Mouse (Mus musculus) midbrain, embryonic 14.5 days (tissue): ENCODE measurements around the gene Slc48a1. TPM values are rescaled to one million over a fixed set of nuclear protein-coding genes. Genes with fewer than 3 reads are reported as not detected.

Experiments
- ATAC-seq: fragments of 200-750 bp; cut with Nextera tagmentation; 2 replicates; pipeline ENCODE4 v1.8.0; 2017; ENCODE audit warnings: moderate number of reproducible peaks, moderate library complexity; ENCODE audit not compliant: low FRiP score, low TSS enrichment
- DNase-seq: peaks from one replicate; pipeline ENCODE4 v3.0.0-alpha.2; 2015
- H3K27ac ChIP-seq: fragments of 300-500 bp; sonication (generic); replicated peaks from 2 replicates; pipeline ENCODE4 v1.5.1; 2014; ENCODE audit warnings: mild to moderate bottlenecking, low read depth, low read length, moderate library complexity
- H3K27me3 ChIP-seq: fragments of 300-500 bp; sonication (generic); 2 replicates; pipeline ENCODE4 v1.6.1; 2014; ENCODE audit warnings: low read length, control low read depth, mixed read lengths; ENCODE audit not compliant: control insufficient read depth, insufficient read depth
- H3K36me3 ChIP-seq: fragments of 300-500 bp; sonication (generic); 2 replicates; pipeline ENCODE4 v1.6.1; 2014; ENCODE audit warnings: low read length, control low read depth; ENCODE audit not compliant: control insufficient read depth, insufficient read depth
- H3K4me1 ChIP-seq: fragments of 300-500 bp; sonication (generic); 2 replicates; pipeline ENCODE4 v1.6.1; 2014; ENCODE audit warnings: mild to moderate bottlenecking, antibody characterized with exemption, low read length, control low read depth; ENCODE audit not compliant: control insufficient read depth, insufficient read depth
- H3K4me2 ChIP-seq: fragments of 300-500 bp; sonication (generic); 2 replicates; pipeline ENCODE4 v1.6.1; 2014; ENCODE audit warnings: mild to moderate bottlenecking, low read length, moderate library complexity
- H3K4me3 ChIP-seq: fragments of 300-500 bp; sonication (generic); replicated peaks from 2 replicates; pipeline ENCODE4 v1.5.1; 2014; ENCODE audit warnings: low read depth, low read length
- H3K9ac ChIP-seq: fragments of 300-500 bp; sonication (generic); replicated peaks from 2 replicates; pipeline ENCODE4 v1.6.1; 2014; ENCODE audit warnings: mild to moderate bottlenecking, low read length, moderate library complexity
- H3K9me3 ChIP-seq: fragments of 300-500 bp; sonication (generic); 2 replicates; pipeline ENCODE4 v1.6.1; 2016; ENCODE audit warnings: low read length, control low read depth, mixed read lengths; ENCODE audit not compliant: control insufficient read depth
- WGBS: fragments of 180-500 bp; shearing (Covaris S2); extraction: QIAGEN DNeasy Blood & Tissue Kit; methylation state at CpG from one replicate; pipeline ENCODE4 v1.1.7; 2014; 5-methylcytosine and 5-hydroxymethylcytosine counted together
- polyA plus RNA-seq: library from polyadenylated mRNA; unstranded; fragments of >200 nt; fragmentation: Nextera tagmentation; extraction: Ambion mirVana; gene quantifications from 2 replicates; pipeline ENCODE4 v1.2.1, GENCODE M21; 2014

Slc48a1 gene
- polyA plus RNA-seq, 1 experiment from 2014 or later: 72.9 TPM

DNA sequence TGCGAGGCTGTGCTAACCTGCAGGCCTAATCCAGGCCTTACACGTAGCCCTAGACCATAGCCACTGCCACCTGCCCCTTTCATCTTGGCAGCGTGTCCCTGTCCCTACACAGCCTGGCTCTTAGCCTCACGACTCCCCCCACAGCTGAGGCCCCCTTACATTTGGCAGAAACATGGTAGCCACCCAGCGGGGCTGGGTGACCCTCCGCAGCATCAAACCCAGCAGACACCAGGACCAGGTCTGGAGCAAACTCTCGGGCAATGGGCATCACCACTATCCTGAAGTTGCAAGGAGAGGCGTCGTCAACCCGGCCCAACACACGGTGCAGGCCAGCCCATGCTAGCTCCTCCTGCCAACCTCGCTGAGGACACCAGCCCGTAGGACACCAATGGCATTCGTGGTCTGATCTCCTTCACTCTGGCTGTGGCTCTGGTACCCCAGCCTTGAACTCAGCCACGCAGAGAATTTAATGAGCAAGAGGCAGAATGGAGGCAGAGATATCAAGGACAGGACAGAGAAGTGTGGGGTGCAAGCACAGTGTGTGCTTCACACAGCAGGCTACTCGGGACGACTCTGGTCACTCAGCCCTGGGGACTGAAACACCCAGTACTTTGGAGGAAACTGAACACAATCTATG is 18.5 kb downstream of the Slc48a1 start:
- ATAC-seq: no peak
- DNase-seq: no peak
- H3K4me3 ChIP-seq: no peak overlapping the region
- H3K27me3 ChIP-seq: no peaks in the 10 kb centered on the region
- no peak overlapping the region for H3K27ac ChIP-seq
- H3K9me3 ChIP-seq: no peaks in the 10 kb centered on the region
- H3K4me2 ChIP-seq: no peak overlapping the region
- H3K4me1 ChIP-seq: peaks cover 14% of the 10 kb centered on the region
- 95% methylated on average over 17 of the region's 17 CpGs for WGBS
- no peak overlapping the region for H3K9ac ChIP-seq
- peaks cover 80% of the 10 kb centered on the region for H3K36me3 ChIP-seq

GRCm38 (mm10) chr15:97798134-97798533 is 19.8 kb downstream of the Slc48a1 start:
- WGBS: 8% methylated on average over 17 of the region's 17 CpGs
- peak overlapping the region; percentile 21; the same call in 1 of the 2 replicates for H3K4me2 ChIP-seq
- H3K4me1 ChIP-seq: peaks cover 20% of the 10 kb centered on the region
- no peak overlapping the region for H3K4me3 ChIP-seq
- no peak overlapping the region for H3K9ac ChIP-seq
- H3K36me3 ChIP-seq: peaks cover 75% of the 10 kb centered on the region
- ATAC-seq (0 out of 2 replicates have a peak, but pooled peaks have one; percentile 47), DNase-seq (peak; percentile 82)
- peak overlapping the region; percentile 27 for H3K27ac ChIP-seq
- H3K9me3 ChIP-seq: no peaks in the 10 kb centered on the region
- no peaks in the 10 kb centered on the region for H3K27me3 ChIP-seq

GRCm38 (mm10) chr15:97799446-97799845 is 21.1 kb downstream of the Slc48a1 start:
- H3K36me3 ChIP-seq: peaks cover 64% of the 10 kb centered on the region
- no peaks in the 10 kb centered on the region for H3K9me3 ChIP-seq
- no peaks in the 10 kb centered on the region for H3K27me3 ChIP-seq
- H3K4me2 ChIP-seq: no peak overlapping the region
- no peak overlapping the region for H3K4me3 ChIP-seq
- no peak overlapping the region for H3K9ac ChIP-seq
- ATAC-seq (no peak), DNase-seq (no peak)
- no peak overlapping the region for H3K27ac ChIP-seq
- 77% methylated on average over 11 of the region's 11 CpGs for WGBS
- H3K4me1 ChIP-seq: peaks cover 20% of the 10 kb centered on the region

GRCm38 (mm10) chr15:97800853-97801252 is 22.5 kb downstream of the Slc48a1 start:
- Histone ChIP-seq H3K36me3 (peaks cover 60% of the 10 kb centered on the region), H3K4me2 (no peak overlapping the region), H3K9me3 (no peaks in the 10 kb centered on the region), H3K27ac (no peak overlapping the region), H3K4me3 (no peak overlapping the region), H3K27me3 (no peaks in the 10 kb centered on the region), H3K4me1 (peaks cover 20% of the 10 kb centered on the region), H3K9ac (no peak overlapping the region)
- ATAC-seq: no peak
- WGBS: 84% methylated on average over 13 of the region's 13 CpGs
- DNase-seq: no peak

- 79% methylated on average over 7 of the region's 7 CpGs for WGBS
- Histone ChIP-seq H3K4me2 (no peak overlapping the region), H3K4me3 (no peak overlapping the region), H3K9ac (no peak overlapping the region), H3K36me3 (peaks cover 59% of the 10 kb centered on the region), H3K27me3 (no peaks in the 10 kb centered on the region), H3K9me3 (no peaks in the 10 kb centered on the region), H3K27ac (no peak overlapping the region), H3K4me1 (peaks cover 20% of the 10 kb centered on the region)
- no peak for ATAC-seq
- DNase-seq: no peak
These were observed 23.5 kb downstream of the Slc48a1 start for GRCm38 (mm10) chr15:97801811-97802210.

GRCm38 (mm10) chr15:97802575-97802974 is 24.3 kb downstream of the Slc48a1 start:
- H3K9me3 ChIP-seq: no peaks in the 10 kb centered on the region
- 11% methylated on average over 13 of the region's 13 CpGs for WGBS
- ATAC-seq (peak; percentile 60), DNase-seq (peak; percentile 79)
- peak overlapping the region; percentile 15; the same call in 1 of the 2 replicates for H3K4me3 ChIP-seq
- peak overlapping the region; percentile 31; the same call in 1 of the 2 replicates for H3K9ac ChIP-seq
- H3K36me3 ChIP-seq: peaks cover 60% of the 10 kb centered on the region
- peaks cover 18% of the 10 kb centered on the region for H3K4me1 ChIP-seq
- no peaks in the 10 kb centered on the region for H3K27me3 ChIP-seq
- peak overlapping the region; percentile 41 for H3K4me2 ChIP-seq
- H3K27ac ChIP-seq: peak overlapping the region; percentile 66

DNA sequence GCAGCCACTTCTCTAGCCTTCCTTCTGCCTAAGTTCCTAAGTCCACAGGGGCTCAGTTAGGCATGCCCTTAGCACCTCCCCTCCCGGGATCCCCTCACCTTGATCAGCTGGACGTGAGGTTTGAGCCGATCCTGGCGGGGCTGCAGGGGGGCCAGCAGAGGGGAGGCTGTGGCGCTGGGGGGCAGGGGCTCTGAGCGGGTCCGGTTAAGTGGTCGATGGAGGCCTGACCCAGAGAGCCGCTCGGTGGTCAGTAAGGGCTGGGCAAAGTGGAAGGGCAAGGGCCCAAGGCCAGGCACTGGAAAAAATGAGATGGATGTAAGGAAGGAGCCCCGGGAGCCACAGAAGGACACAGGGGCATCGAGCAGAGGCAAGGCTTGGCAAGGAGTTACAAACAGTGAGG is 29.5 kb downstream of the Slc48a1 start:
- Histone ChIP-seq H3K27ac (no peak overlapping the region), H3K4me3 (no peak overlapping the region), H3K4me1 (peaks cover 10% of the 10 kb centered on the region), H3K9ac (no peak overlapping the region), H3K36me3 (peaks cover 56% of the 10 kb centered on the region), H3K4me2 (no peak overlapping the region), H3K27me3 (no peaks in the 10 kb centered on the region), H3K9me3 (no peaks in the 10 kb centered on the region)
- WGBS: 82% methylated on average over 12 of the region's 12 CpGs
- ATAC-seq (no peak), DNase-seq (no peak)

DNA sequence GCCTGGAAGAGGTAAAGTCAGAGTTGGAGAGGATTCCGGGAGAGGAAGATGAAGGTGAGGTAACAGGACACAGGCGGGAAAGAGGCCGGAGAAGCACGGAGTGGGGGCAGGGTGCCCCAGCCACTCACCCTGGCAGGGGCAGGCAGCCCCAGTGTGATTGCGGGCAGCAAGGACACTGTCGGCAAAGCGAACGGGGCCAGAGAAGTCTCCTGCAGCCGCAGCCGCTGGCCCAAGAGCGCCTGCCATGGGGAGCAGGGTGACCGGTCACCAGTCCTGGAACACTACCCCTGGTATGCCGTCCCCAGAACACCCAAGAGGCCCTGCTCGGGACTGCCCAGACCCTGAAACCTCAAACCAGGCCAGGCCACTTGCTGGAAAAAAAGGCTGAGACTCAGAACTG is 30.2 kb downstream of the Slc48a1 start:
- WGBS: 88% methylated on average over 14 of the region's 14 CpGs
- Histone ChIP-seq H3K9me3 (no peaks in the 10 kb centered on the region), H3K9ac (no peak overlapping the region), H3K27me3 (no peaks in the 10 kb centered on the region), H3K4me1 (peaks cover 17% of the 10 kb centered on the region), H3K4me3 (no peak overlapping the region), H3K4me2 (no peak overlapping the region), H3K36me3 (peaks cover 56% of the 10 kb centered on the region), H3K27ac (no peak overlapping the region)
- ATAC-seq: no peak
- no peak for DNase-seq

GRCm38 (mm10) chr15:97809206-97809605 is 30.9 kb downstream of the Slc48a1 start:
- Histone ChIP-seq H3K4me3 (no peak overlapping the region), H3K36me3 (peaks cover 56% of the 10 kb centered on the region), H3K9me3 (no peaks in the 10 kb centered on the region), H3K27me3 (no peaks in the 10 kb centered on the region), H3K27ac (no peak overlapping the region), H3K9ac (no peak overlapping the region), H3K4me1 (peaks cover 22% of the 10 kb centered on the region), H3K4me2 (no peak overlapping the region)
- DNase-seq: no peak
- 93% methylated on average over 14 of the region's 14 CpGs for WGBS
- ATAC-seq: no peak
